Mouse (Mus musculus) cerebellum, adult 2 months (tissue): ENCODE results near the gene Olfr323. TPM values are rescaled to one million over a fixed set of nuclear protein-coding genes. Genes with fewer than 3 reads are reported as not detected.

Experiments used
- DNase-seq, 2 experiments: peaks; one replicate each; pipeline ENCODE4 v3.0.0; 2021
- H3K27ac ChIP-seq: fragments of 200-500 bp; 2 replicates; pipeline ENCODE4 v1.5.1; 2012; ENCODE audit warnings: low read length, control low read depth, inconsistent platforms; ENCODE audit not compliant: insufficient read depth
- H3K27me3 ChIP-seq: fragments of 200-500 bp; 2 replicates; pipeline ENCODE4 v1.6.1; 2012; ENCODE audit warnings: inconsistent platforms, mild to moderate bottlenecking, low read length, moderate library complexity; ENCODE audit not compliant: control insufficient read depth, insufficient read depth
- H3K4me1 ChIP-seq: fragments of 200-500 bp; 2 replicates; pipeline ENCODE4 v1.6.1; 2011; ENCODE audit warnings: low read length; ENCODE audit not compliant: control insufficient read depth, insufficient read depth
- H3K4me3 ChIP-seq: fragments of 200-500 bp; replicated peaks from 2 replicates; pipeline ENCODE3; 2011; ENCODE audit warnings: mild to moderate bottlenecking, low read depth, low read length, control low read depth; ENCODE audit not compliant: insufficient read depth
- CTCF ChIP-seq: fragments of 200-500 bp; IDR thresholded peaks from 2 replicates; pipeline ENCODE4 v1.5.1; 2011; ENCODE audit warnings: low read depth, mild to moderate bottlenecking, control low read depth, low read length, moderate library complexity, borderline replicate concordance; ENCODE audit not compliant: insufficient read depth
- POLR2A ChIP-seq: fragments of 200-500 bp; IDR thresholded peaks from 2 replicates; pipeline ENCODE4 v1.6.1; 2011; ENCODE audit warnings: low read length, control low read depth, borderline replicate concordance; ENCODE audit not compliant: insufficient read depth
- WGBS: fragments of 180-500 bp; shearing (Covaris S2); methylation state at CpG from one replicate; pipeline ENCODE4 v1.1.7; 2018; 5-methylcytosine and 5-hydroxymethylcytosine counted together
- polyA plus RNA-seq: library from polyadenylated mRNA; depleted of rRNA; stranded (reverse); fragments of >200 nt; gene quantifications from 2 replicates; pipeline ENCODE4 v1.2.3, GENCODE M21; 2012; rRNA removed

Gene Olfr323
- polyA plus RNA-seq, 1 experiment: not detected

GRCm38 (mm10) chr11:58588620-58589250 is 41.6 kb downstream of the Olfr323 start:
- 40% methylated on average over 3 of the region's 3 CpGs for WGBS
- no peak for TF ChIP-seq POLR2A
- no peak for TF ChIP-seq CTCF

GRCm38 (mm10) chr11:58587898-58588348 is 42.4 kb downstream of the Olfr323 start:
- Histone ChIP-seq H3K27ac (no peak overlapping the region), H3K27me3 (no peaks in the 10 kb centered on the region), H3K4me1 (no peaks in the 10 kb centered on the region), H3K4me3 (no peak overlapping the region)
- no peak for TF ChIP-seq POLR2A
- TF ChIP-seq CTCF: peak; percentile 28; the same call in 1 of the 2 replicates
- 57% methylated on average over 7 of the region's 7 CpGs for WGBS
- DNase-seq: peak; percentile 3 to 33

More at GRCm38 (mm10) chr11:58588620-58589250, 41.6 kb downstream of the Olfr323 start:
- H3K4me1 ChIP-seq: no peaks in the 10 kb centered on the region
- H3K4me3 ChIP-seq: no peak overlapping the region
- H3K27ac ChIP-seq: no peak overlapping the region
- no peaks in the 10 kb centered on the region for H3K27me3 ChIP-seq
- DNase-seq: no peak

GRCm38 (mm10) chr11:58578636-58579035 is 51.7 kb downstream of the Olfr323 start:
- DNase-seq: no peak

GRCm38 (mm10) chr11:58577430-58577829 is 52.9 kb downstream of the Olfr323 start, which contains the start of gene Olfr325:
Gene Olfr325, plus strand, starts transcription at chr11:58577730.
- no peaks in the 10 kb centered on the region for H3K4me1 ChIP-seq
- H3K27me3 ChIP-seq: no peaks in the 10 kb centered on the region
- no peak for DNase-seq
- no peak for TF ChIP-seq CTCF
- TF ChIP-seq POLR2A: no peak
- H3K4me3 ChIP-seq: no peak within 1 kb of the TSS
- no peak within 1 kb of the TSS for H3K27ac ChIP-seq
- WGBS: 78% methylated on average over 1 of the region's 1 CpGs

More at GRCm38 (mm10) chr11:58578636-58579035, 51.7 kb downstream of the Olfr323 start:
- no peaks in the 10 kb centered on the region for H3K27me3 ChIP-seq
- H3K27ac ChIP-seq: no peak overlapping the region
- TF ChIP-seq POLR2A (no peak), CTCF (no peak)
- 9% methylated on average over 8 of the region's 8 CpGs for WGBS
- H3K4me1 ChIP-seq: no peaks in the 10 kb centered on the region
- H3K4me3 ChIP-seq: no peak overlapping the region

Other genes starting within 250 kb of the Olfr323 start
- gene 1810065E05Rik, start 209.4 kb downstream of the Olfr323 start, polyA plus RNA-seq: not detected in 2 replicates
- not detected in 2 replicates for gene Gm12253, start 197.9 kb downstream of the Olfr323 start, polyA plus RNA-seq
- gene Lypd9, start 177.6 kb downstream of the Olfr323 start, polyA plus RNA-seq: not detected in 2 replicates
- not detected in 2 replicates for gene Olfr30, start 168.2 kb downstream of the Olfr323 start, polyA plus RNA-seq
- not detected in 2 replicates for gene Olfr332, start 137.9 kb downstream of the Olfr323 start, polyA plus RNA-seq
- gene Olfr331, start 127.9 kb downstream of the Olfr323 start, polyA plus RNA-seq: not detected in 2 replicates
- gene Olfr330, start 95.7 kb downstream of the Olfr323 start, polyA plus RNA-seq: not detected in 2 replicates
- gene Olfr329-ps, start 84.1 kb downstream of the Olfr323 start, polyA plus RNA-seq: not detected in 2 replicates
- gene Olfr328, start 74.9 kb downstream of the Olfr323 start, polyA plus RNA-seq: 0.07 and 0.11 TPM in 2 replicates
- gene Olfr224, start 59.9 kb downstream of the Olfr323 start, polyA plus RNA-seq: 0.08 TPM in 1 of 2 replicates, not detected in the other
- not detected in 2 replicates for gene Olfr325, start 52.8 kb downstream of the Olfr323 start, polyA plus RNA-seq
- gene Olfr324, start 35.4 kb downstream of the Olfr323 start, polyA plus RNA-seq: not detected in 2 replicates
- gene 2210407C18Rik, start 14.4 kb downstream of the Olfr323 start, polyA plus RNA-seq: not detected in 2 replicates
- 0.28 and 0.29 TPM in 2 replicates for gene Trim58, start 10.0 kb upstream of the Olfr323 start, polyA plus RNA-seq
- not detected in 2 replicates for gene Olfr322, start 28.3 kb upstream of the Olfr323 start, polyA plus RNA-seq
- not detected in 2 replicates for gene Olfr320, start 50.6 kb upstream of the Olfr323 start, polyA plus RNA-seq
- not detected in 2 replicates for gene Olfr319, start 68.7 kb upstream of the Olfr323 start, polyA plus RNA-seq
- not detected in 2 replicates for gene Olfr318, start 93.5 kb upstream of the Olfr323 start, polyA plus RNA-seq
- gene Olfr317, start 108.7 kb upstream of the Olfr323 start, polyA plus RNA-seq: 0.03 TPM in 1 of 2 replicates, not detected in the other
- not detected in 2 replicates for gene Olfr316, start 122.2 kb upstream of the Olfr323 start, polyA plus RNA-seq
- gene Olfr315, start 142.7 kb upstream of the Olfr323 start, polyA plus RNA-seq: not detected in 2 replicates
- not detected in 2 replicates for gene Olfr314, start 152.5 kb upstream of the Olfr323 start, polyA plus RNA-seq
- gene Fam183b, start 171.5 kb upstream of the Olfr323 start, polyA plus RNA-seq: 1.5 and 1.6 TPM in 2 replicates
- not detected in 2 replicates for gene Olfr313, start 184.5 kb upstream of the Olfr323 start, polyA plus RNA-seq
- not detected in 2 replicates for gene Olfr312, start 198.7 kb upstream of the Olfr323 start, polyA plus RNA-seq
- gene Olfr311, start 208.8 kb upstream of the Olfr323 start, polyA plus RNA-seq: not detected in 2 replicates
- 22.5 and 24.5 TPM in 2 replicates for gene Gm12258, start 216.7 kb upstream of the Olfr323 start, polyA plus RNA-seq
- 6.7 and 8.0 TPM in 2 replicates for gene 2810021J22Rik, start 236.7 kb upstream of the Olfr323 start, polyA plus RNA-seq